Mouse (Mus musculus) heart, adult 2 months (tissue): ENCODE data around the gene Ccnt1. TPM values are rescaled to one million over a fixed set of nuclear protein-coding genes. Genes with fewer than 3 reads are reported as not detected.
"Not testable (repeated sequence)": the region's sequence is repeated elsewhere in the genome, so short reads cannot be mapped to it uniquely, and the experiment has no call there.

Source experiments
- DNase-seq, 2 experiments: peaks; one replicate each; pipeline ENCODE4 v3.0.0; 2021
- H3K27ac ChIP-seq: fragments of 200-600 bp; 2 replicates; pipeline ENCODE4 v1.8.1; 2022
- H3K27me3 ChIP-seq: fragments of 200-500 bp; 2 replicates; pipeline ENCODE4 v1.6.1; 2012; ENCODE audit warnings: mild to moderate bottlenecking, low read length, inconsistent platforms, mixed read lengths; ENCODE audit not compliant: control insufficient read depth, insufficient read depth
- H3K36me3 ChIP-seq: fragments of 200-500 bp; 2 replicates; pipeline ENCODE4 v1.6.1; 2012; ENCODE audit warnings: low read length, inconsistent platforms; ENCODE audit not compliant: control insufficient read depth, insufficient read depth
- H3K4me1 ChIP-seq: fragments of 200-500 bp; 2 replicates; pipeline ENCODE4 v1.6.1; 2011; ENCODE audit warnings: low read length; ENCODE audit not compliant: control insufficient read depth, insufficient read depth
- H3K4me3 ChIP-seq: fragments of 200-600 bp; 2 replicates; pipeline ENCODE4 v1.8.1; 2022
- H3K79me2 ChIP-seq: fragments of 200-500 bp; replicated peaks from 2 replicates; pipeline ENCODE4 v1.6.1; 2012; ENCODE audit warnings: mild to moderate bottlenecking, inconsistent platforms, low read length, moderate library complexity, mixed read lengths; ENCODE audit not compliant: control insufficient read depth, insufficient read depth
- H3K9ac ChIP-seq: fragments of 200-500 bp; 2 replicates; pipeline ENCODE4 v1.6.1; 2012; ENCODE audit warnings: low read depth, mild to moderate bottlenecking, control low read depth, inconsistent platforms, low read length, mixed read lengths
- CTCF ChIP-seq: fragments of 200-600 bp; IDR thresholded peaks from 2 replicates; pipeline ENCODE4 v1.8.1; 2022; ENCODE audit warnings: antibody characterized with exemption, mild to moderate bottlenecking, moderate library complexity
- EP300 ChIP-seq: fragments of 200-500 bp; IDR thresholded peaks from 2 replicates; pipeline ENCODE4 v1.6.1; 2011; ENCODE audit warnings: low read depth, low read length, control low read depth; ENCODE audit not compliant: insufficient read depth
- POLR2A ChIP-seq: fragments of 200-500 bp; IDR thresholded peaks from 2 replicates; pipeline ENCODE4 v1.6.1; 2011; ENCODE audit warnings: mild to moderate bottlenecking, low read depth, low read length, control low read depth; ENCODE audit not compliant: insufficient read depth
- WGBS: fragments of 180-500 bp; shearing (Covaris S2); methylation state at CpG from one replicate; pipeline ENCODE4 v1.1.7; 2018; 5-methylcytosine and 5-hydroxymethylcytosine counted together
- intact Hi-C: fragments of 180-260 bp; cut with DNase I; formaldehyde crosslinking; loops from one replicate; pipeline ENCODE4 v1.15.1; 2025
- polyA plus RNA-seq: library from polyadenylated mRNA; depleted of rRNA; stranded (reverse); fragments of >200 nt; gene quantifications from 2 replicates; pipeline ENCODE4 v1.2.3, GENCODE M21; 2012
- total RNA-seq, 2 experiments: library from RNA; stranded (reverse); gene quantifications; 2 replicates each; pipeline ENCODE4 v1.2.3; 2021

The Ccnt1 gene
- total and polyA plus RNA-seq, 3 experiments = 9.3 to 27.6 (median 26.8) TPM

- Histone ChIP-seq H3K27me3 (no peaks in the 10 kb centered on the region), H3K79me2 (no peaks in the 10 kb centered on the region), H3K9ac (no peak overlapping the region), H3K4me1 (no peaks in the 10 kb centered on the region), H3K36me3 (peaks cover 5% of the 10 kb centered on the region; the same call in 1 of the 2 replicates), H3K27ac (peak overlapping the region; percentile 3; the same call in 1 of the 2 replicates), H3K4me3 (no peak overlapping the region)
- TF ChIP-seq POLR2A (no peak), CTCF (no peak), EP300 (no peak)
- WGBS = 33% methylated on average over 4 of the region's 4 CpGs
- intact Hi-C loops = no loop called here
- DNase-seq = peak in 1 of 2 experiments; percentile 22
These were observed 20.7 kb upstream of the Ccnt1 start for GRCm38 (mm10) chr15:98591396-98591795.

- TF ChIP-seq POLR2A (no peak), EP300 (no peak), CTCF (no peak)
- peaks cover 5% of the 10 kb centered on the region; the same call in 1 of the 2 replicates for H3K36me3 ChIP-seq
These were observed 19.1 kb upstream of the Ccnt1 start for GRCm38 (mm10) chr15:98589640-98590336.

DNA sequence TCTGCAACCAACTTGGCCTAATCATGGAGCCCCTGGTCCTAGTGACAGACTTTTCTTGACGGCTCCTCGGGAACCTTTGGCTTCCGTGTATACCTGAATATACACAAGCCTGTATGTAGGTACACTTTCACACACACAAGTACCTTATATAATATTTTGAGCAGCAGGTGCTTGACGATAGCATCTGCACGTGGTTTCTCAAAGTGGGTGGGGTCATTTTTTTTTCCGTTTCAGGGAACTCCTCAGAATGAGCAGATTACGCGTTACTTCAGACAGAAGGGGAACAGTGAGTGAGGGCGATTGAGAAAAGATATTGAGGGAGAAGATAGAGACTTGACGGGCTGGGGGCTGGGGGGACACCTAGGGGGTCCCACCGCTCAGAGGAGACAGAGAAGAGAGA, 17.0 kb upstream of the Ccnt1 start:
- H3K9ac ChIP-seq = no peak overlapping the region
- 69% methylated on average over 11 of the region's 11 CpGs for WGBS
- H3K36me3 ChIP-seq = peaks cover 5% of the 10 kb centered on the region; the same call in 1 of the 2 replicates
- intact Hi-C loops = no loop called here
- no peak overlapping the region for H3K4me3 ChIP-seq
- DNase-seq = peak in 1 of 2 experiments; percentile 14
- no peak for TF ChIP-seq EP300
- TF ChIP-seq POLR2A = no peak
- no peak for TF ChIP-seq CTCF
- no peak overlapping the region for H3K27ac ChIP-seq
- no peaks in the 10 kb centered on the region for H3K79me2 ChIP-seq
- H3K4me1 ChIP-seq = peaks cover 2% of the 10 kb centered on the region; the same call in 1 of the 2 replicates
- no peaks in the 10 kb centered on the region for H3K27me3 ChIP-seq

More at GRCm38 (mm10) chr15:98589640-98590336, 19.1 kb upstream of the Ccnt1 start:
- H3K9ac ChIP-seq = no peak overlapping the region
- no peak overlapping the region for H3K27ac ChIP-seq
- DNase-seq = peak in 1 of 2 experiments; percentile 16
- WGBS = 53% methylated on average over 7 of the region's 7 CpGs
- intact Hi-C loops = no loop called here
- peaks cover 2% of the 10 kb centered on the region; the same call in 1 of the 2 replicates for H3K4me1 ChIP-seq
- no peak overlapping the region for H3K4me3 ChIP-seq
- no peaks in the 10 kb centered on the region for H3K27me3 ChIP-seq
- no peaks in the 10 kb centered on the region for H3K79me2 ChIP-seq

DNA sequence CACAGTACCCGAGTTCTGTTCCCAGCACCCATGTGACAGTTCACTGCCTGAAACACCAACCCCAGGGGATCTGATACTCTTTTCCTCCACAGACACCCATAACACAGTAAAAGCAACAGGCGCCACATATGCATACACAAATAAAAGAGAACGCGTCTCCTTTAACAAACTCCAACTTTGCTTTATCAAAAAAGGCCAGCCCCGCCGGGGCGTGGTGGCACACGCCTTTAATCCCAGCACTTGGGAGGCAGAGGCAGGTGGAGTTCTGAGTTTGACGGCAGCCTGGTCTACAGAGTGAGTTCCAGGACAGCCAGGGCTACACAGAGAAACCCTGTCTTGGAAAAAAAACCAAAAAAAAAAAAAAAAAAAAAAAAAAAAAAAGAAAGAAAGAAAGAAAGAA, 15.4 kb upstream of the Ccnt1 start:
- DNase-seq = peak in 1 of 2 experiments; percentile 14
- H3K27me3 ChIP-seq, H3K9ac ChIP-seq, H3K4me1 ChIP-seq, H3K79me2 ChIP-seq, intact Hi-C loops, H3K4me3 ChIP-seq, H3K27ac ChIP-seq, H3K36me3 ChIP-seq: not testable (repeated sequence)
- WGBS = 68% methylated on average over 9 of the region's 9 CpGs

DNA sequence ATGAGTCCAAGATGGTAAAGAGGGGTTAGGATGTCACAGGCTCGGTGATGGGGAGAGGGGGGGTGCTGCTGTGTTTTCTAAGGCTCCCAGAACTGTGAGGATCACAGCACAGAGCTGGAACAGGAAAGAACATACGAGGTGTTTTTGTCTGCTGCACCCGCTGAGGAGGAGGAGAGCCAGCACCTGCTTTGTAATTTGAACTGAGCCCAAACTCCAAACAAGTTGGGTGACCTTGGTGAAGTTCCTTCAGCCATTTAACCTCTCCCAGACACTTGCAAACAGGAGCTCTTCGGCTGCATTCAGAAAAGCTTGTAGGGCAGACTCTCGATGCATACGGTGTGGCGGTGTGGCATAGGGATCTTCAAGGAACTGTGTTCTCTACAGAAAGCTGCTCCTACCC, 14.7 kb upstream of the Ccnt1 start:
- peaks cover 2% of the 10 kb centered on the region; the same call in 1 of the 2 replicates for H3K4me1 ChIP-seq
- no peaks in the 10 kb centered on the region for H3K79me2 ChIP-seq
- no peak overlapping the region for H3K4me3 ChIP-seq
- DNase-seq = peak in 1 of 2 experiments; percentile 26
- intact Hi-C loops = no loop called here
- no peaks in the 10 kb centered on the region for H3K36me3 ChIP-seq
- H3K9ac ChIP-seq = no peak overlapping the region
- peak overlapping the region; percentile 16; the same call in 1 of the 2 replicates for H3K27ac ChIP-seq
- no peak for TF ChIP-seq EP300
- TF ChIP-seq POLR2A = no peak
- no peak for TF ChIP-seq CTCF
- WGBS = 32% methylated on average over 7 of the region's 7 CpGs
- no peaks in the 10 kb centered on the region for H3K27me3 ChIP-seq

DNA sequence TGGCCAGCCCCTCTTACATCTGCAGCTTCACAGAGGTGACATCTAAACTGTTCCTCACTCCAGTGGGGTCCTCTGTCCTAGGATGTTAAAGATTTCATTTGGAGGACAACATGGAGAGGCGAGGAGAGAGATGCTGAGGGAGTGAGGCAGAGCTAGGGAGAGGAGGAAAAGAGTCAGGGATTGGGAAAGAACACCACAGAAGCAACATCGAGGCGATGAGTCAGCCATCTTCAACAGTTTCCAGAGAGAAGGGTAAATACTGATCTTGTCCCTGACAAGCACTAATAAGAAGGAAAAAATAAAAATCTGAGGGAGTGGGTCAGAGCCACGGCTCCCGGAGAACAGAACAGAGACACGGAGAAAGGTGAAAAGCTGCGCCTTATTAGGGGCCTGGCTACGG, 12.3 kb upstream of the Ccnt1 start:
- intact Hi-C loops = loop anchor here (2.0 kb wide), 1 partner anchor 18 kb away; no protein-coding TSS in a partner anchor
- Histone ChIP-seq H3K9ac (peak overlapping the region; percentile 6; the same call in 1 of the 2 replicates), H3K27ac (no peak overlapping the region), H3K4me3 (no peak overlapping the region), H3K27me3 (no peaks in the 10 kb centered on the region), H3K36me3 (no peaks in the 10 kb centered on the region), H3K4me1 (peaks cover 2% of the 10 kb centered on the region; the same call in 1 of the 2 replicates), H3K79me2 (no peaks in the 10 kb centered on the region)
- no peak for TF ChIP-seq CTCF
- no peak for TF ChIP-seq EP300
- no peak for TF ChIP-seq POLR2A
- no peak for DNase-seq
- WGBS = 64% methylated on average over 8 of the region's 8 CpGs
